Mouse (Mus musculus) heart, embryonic 16.5 days (tissue): ENCODE data around the gene Dscam. TPM values are rescaled to one million over a fixed set of nuclear protein-coding genes. Genes with fewer than 3 reads are reported as not detected.

ENCODE experiments used
- ATAC-seq: fragments of 200-750 bp; cut with Nextera tagmentation; replicated peaks from 2 replicates; pipeline ENCODE4 v1.8.0; 2017; ENCODE audit warnings: moderate number of reproducible peaks; ENCODE audit not compliant: insufficient read depth, low FRiP score; ENCODE audit errors: extremely low read depth
- H3K27ac ChIP-seq: fragments of 300-500 bp; sonication (generic); 2 replicates; pipeline ENCODE4 v1.5.1; 2014; ENCODE audit warnings: mild to moderate bottlenecking, low read length, control low read depth, moderate library complexity
- H3K27me3 ChIP-seq: fragments of 300-500 bp; sonication (generic); 2 replicates; pipeline ENCODE4 v1.6.1; 2014; ENCODE audit warnings: low read length, mixed read lengths; ENCODE audit not compliant: control insufficient read depth, insufficient read depth
- H3K36me3 ChIP-seq: fragments of 300-500 bp; sonication (generic); 2 replicates; pipeline ENCODE4 v1.6.1; 2014; ENCODE audit not compliant: control insufficient read depth, insufficient read depth
- H3K4me1 ChIP-seq: fragments of 300-500 bp; sonication (generic); 2 replicates; pipeline ENCODE4 v1.6.1; 2014; ENCODE audit warnings: low read length, mixed read lengths; ENCODE audit not compliant: control insufficient read depth, insufficient read depth
- H3K4me2 ChIP-seq: fragments of 300-500 bp; sonication (generic); 2 replicates; pipeline ENCODE4 v1.6.1; 2014; ENCODE audit warnings: low read depth, mild to moderate bottlenecking, control low read depth, low read length
- H3K4me3 ChIP-seq: fragments of 300-500 bp; sonication (generic); 2 replicates; pipeline ENCODE4 v1.5.1; 2014; ENCODE audit warnings: mild to moderate bottlenecking, control low read depth, low read length
- H3K9ac ChIP-seq: fragments of 300-500 bp; sonication (generic); 2 replicates; pipeline ENCODE4 v1.6.1; 2014; ENCODE audit warnings: low read length, control low read depth
- H3K9me3 ChIP-seq: fragments of 300-500 bp; sonication (generic); replicated peaks from 2 replicates; pipeline ENCODE4 v1.6.1; 2016; ENCODE audit warnings: low read length; ENCODE audit not compliant: control insufficient read depth
- WGBS: fragments of 180-500 bp; shearing (Covaris S2); extraction: QIAGEN DNeasy Blood & Tissue Kit; methylation state at CpG from one replicate; pipeline ENCODE4 v1.1.7; 2014; 5-methylcytosine and 5-hydroxymethylcytosine counted together
- polyA plus RNA-seq: library from polyadenylated mRNA; unstranded; fragments of >200 nt; fragmentation: Nextera tagmentation; extraction: Ambion mirVana; gene quantifications from 2 replicates; pipeline ENCODE4 v1.2.1, GENCODE M21; 2015

Gene Dscam
- polyA plus RNA-seq, 1 experiment from 2014 or later: not detected

DNA sequence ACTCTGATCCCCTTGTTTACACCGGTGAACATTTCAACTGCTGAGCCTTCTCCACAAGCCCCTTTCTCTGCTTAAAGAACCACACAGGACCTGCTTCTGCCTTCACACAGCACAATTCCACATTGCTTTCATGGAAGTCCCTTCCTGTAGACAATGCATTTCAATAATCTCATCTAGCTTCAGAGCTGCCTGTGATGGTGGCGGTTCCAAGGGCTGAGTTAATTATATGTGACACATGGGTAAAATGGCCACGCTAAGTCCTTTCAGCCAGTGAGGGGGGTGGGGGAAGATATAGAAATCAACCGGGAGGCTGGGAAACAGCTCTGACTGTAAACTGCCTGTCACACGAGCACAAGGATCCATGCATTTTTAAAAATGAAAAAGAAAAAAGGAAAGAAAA, 152.2 kb downstream of the Dscam start:
- no peaks in the 10 kb centered on the region for H3K9me3 ChIP-seq
- H3K9ac ChIP-seq: no peak overlapping the region
- 64% methylated on average over 5 of the region's 5 CpGs for WGBS
- no peaks in the 10 kb centered on the region for H3K36me3 ChIP-seq
- H3K27ac ChIP-seq: no peak overlapping the region
- H3K27me3 ChIP-seq: no peaks in the 10 kb centered on the region
- ATAC-seq: no peak
- H3K4me3 ChIP-seq: no peak overlapping the region
- no peaks in the 10 kb centered on the region for H3K4me1 ChIP-seq
- H3K4me2 ChIP-seq: no peak overlapping the region

DNA sequence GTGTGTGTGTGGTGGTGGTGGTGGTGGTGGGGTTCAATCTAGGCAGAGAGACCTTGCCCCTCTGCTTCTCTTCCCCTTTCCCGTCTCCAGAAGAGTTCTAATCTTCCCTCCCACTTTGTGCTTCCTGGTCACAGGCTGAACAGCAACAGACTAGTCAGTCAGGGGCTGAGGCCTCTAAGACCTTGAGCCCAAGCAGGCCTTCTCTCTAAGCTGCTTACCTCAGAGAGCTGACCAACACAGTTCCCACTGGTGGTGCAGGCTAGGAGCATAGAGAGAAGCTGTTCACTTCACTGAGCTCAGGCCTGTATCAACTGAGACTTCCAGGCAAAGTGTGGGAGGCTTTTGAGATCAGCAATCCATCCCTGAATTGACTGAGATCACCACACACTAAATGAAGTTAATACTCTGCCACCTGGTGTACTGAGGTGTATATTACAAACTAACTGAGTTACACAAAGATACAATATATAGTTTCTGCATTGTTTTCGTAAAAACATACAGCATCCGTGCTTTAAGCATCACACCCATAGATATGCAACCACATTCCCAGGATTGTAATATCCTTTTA, 153.3 kb downstream of the Dscam start:
- Histone ChIP-seq H3K27ac (no peak overlapping the region), H3K4me1 (no peaks in the 10 kb centered on the region), H3K27me3 (no peaks in the 10 kb centered on the region), H3K9me3 (no peaks in the 10 kb centered on the region), H3K4me2 (no peak overlapping the region), H3K36me3 (no peaks in the 10 kb centered on the region), H3K9ac (no peak overlapping the region), H3K4me3 (no peak overlapping the region)
- 74% methylated on average over 2 of the region's 3 CpGs for WGBS
- no peak for ATAC-seq

- Histone ChIP-seq H3K9ac (no peak overlapping the region), H3K4me3 (no peak overlapping the region), H3K4me2 (no peak overlapping the region), H3K4me1 (no peaks in the 10 kb centered on the region), H3K27ac (no peak overlapping the region), H3K9me3 (no peaks in the 10 kb centered on the region), H3K36me3 (no peaks in the 10 kb centered on the region), H3K27me3 (no peaks in the 10 kb centered on the region)
- 74% methylated on average over 2 of the region's 2 CpGs for WGBS
- no peak for ATAC-seq
Measured at GRCm38 (mm10) chr16:97016244-97016850, 154.2 kb downstream of the Dscam start.

DNA sequence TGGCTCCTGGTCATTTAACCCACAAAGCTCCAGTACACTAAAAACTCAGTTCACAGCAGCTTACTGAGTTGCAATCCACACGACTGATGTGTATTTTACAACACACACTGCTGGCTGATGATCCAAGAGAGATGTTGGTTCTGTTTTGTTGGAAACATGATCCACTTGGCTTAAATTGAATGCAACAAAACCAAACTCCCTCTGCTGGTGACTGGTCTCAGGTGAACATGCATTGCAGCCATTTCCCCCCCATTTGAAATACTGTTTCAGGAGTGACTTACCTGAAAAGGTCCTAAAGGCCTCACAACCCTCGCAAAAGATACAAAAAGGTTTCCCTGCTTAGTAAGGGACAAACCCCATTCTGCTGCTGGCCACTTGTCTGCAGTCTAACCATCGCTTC, 156.2 kb downstream of the Dscam start:
- no peak overlapping the region for H3K9ac ChIP-seq
- H3K27ac ChIP-seq: no peak overlapping the region
- WGBS: 75% methylated on average over 3 of the region's 3 CpGs
- no peak overlapping the region for H3K4me3 ChIP-seq
- H3K4me2 ChIP-seq: no peak overlapping the region
- H3K36me3 ChIP-seq: no peaks in the 10 kb centered on the region
- no peaks in the 10 kb centered on the region for H3K9me3 ChIP-seq
- ATAC-seq: no peak
- no peaks in the 10 kb centered on the region for H3K4me1 ChIP-seq
- H3K27me3 ChIP-seq: no peaks in the 10 kb centered on the region

- Histone ChIP-seq H3K4me3 (no peak overlapping the region), H3K27ac (no peak overlapping the region), H3K27me3 (no peaks in the 10 kb centered on the region), H3K9me3 (no peaks in the 10 kb centered on the region), H3K9ac (no peak overlapping the region), H3K36me3 (no peaks in the 10 kb centered on the region), H3K4me1 (no peaks in the 10 kb centered on the region; the same call in 1 of the 2 replicates), H3K4me2 (no peak overlapping the region)
- ATAC-seq: no peak
- 63% methylated on average over 4 of the region's 4 CpGs for WGBS
Measured at GRCm38 (mm10) chr16:97009116-97010055, 161.2 kb downstream of the Dscam start.

GRCm38 (mm10) chr16:97007892-97008527, 162.5 kb downstream of the Dscam start:
- no peaks in the 10 kb centered on the region; the same call in 1 of the 2 replicates for H3K4me1 ChIP-seq
- no peak for ATAC-seq
- no peak overlapping the region for H3K9ac ChIP-seq
- no peaks in the 10 kb centered on the region for H3K9me3 ChIP-seq
- WGBS: 86% methylated on average over 11 of the region's 11 CpGs
- no peak overlapping the region for H3K4me3 ChIP-seq
- H3K36me3 ChIP-seq: no peaks in the 10 kb centered on the region
- no peak overlapping the region for H3K4me2 ChIP-seq
- H3K27me3 ChIP-seq: no peaks in the 10 kb centered on the region
- no peak overlapping the region for H3K27ac ChIP-seq

GRCm38 (mm10) chr16:97006854-97007182, 163.7 kb downstream of the Dscam start:
- no peaks in the 10 kb centered on the region for H3K27me3 ChIP-seq
- H3K4me2 ChIP-seq: no peak overlapping the region
- no peaks in the 10 kb centered on the region for H3K9me3 ChIP-seq
- no peaks in the 10 kb centered on the region for H3K36me3 ChIP-seq
- H3K4me1 ChIP-seq: no peaks in the 10 kb centered on the region; the same call in 1 of the 2 replicates
- H3K27ac ChIP-seq: no peak overlapping the region
- H3K9ac ChIP-seq: no peak overlapping the region
- no peak for ATAC-seq
- H3K4me3 ChIP-seq: no peak overlapping the region

DNA sequence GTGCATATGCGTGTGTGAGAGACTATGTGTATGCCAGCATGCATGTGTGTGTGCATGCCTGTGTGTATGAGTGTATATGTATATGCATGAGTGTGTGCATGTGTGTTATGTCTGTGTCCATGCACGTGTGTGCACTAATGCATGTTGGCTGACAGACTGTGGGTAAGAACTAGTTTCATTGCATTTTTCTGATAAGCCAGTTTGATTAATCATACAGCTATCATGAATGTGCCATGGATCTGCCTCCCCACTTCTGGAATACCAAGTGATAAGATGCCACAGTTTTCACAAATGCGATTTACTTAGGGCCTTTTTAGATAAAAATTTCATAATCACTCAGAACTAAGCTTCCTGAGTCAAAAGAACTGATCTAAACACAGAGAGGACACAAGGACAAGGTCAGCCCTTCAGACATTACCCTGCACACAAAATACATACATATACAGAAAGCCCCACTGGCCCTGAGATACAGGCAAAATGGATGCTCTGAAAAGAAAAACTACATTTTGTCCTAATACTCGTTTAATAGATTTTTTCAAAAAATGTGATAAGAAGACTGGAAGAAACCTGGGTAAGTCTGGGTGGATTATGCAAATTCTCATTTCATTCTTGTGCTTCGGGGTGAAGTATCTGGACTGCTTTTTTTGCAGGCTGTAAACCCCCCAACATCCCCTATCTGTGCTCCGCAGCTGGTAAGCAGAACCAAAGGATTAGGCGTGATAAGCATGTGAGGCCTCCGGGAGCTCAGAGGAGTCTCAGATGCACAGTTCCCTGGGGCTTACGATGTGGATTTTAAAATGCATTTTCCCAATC, 164.3 kb downstream of the Dscam start:
- Histone ChIP-seq H3K36me3 (no peaks in the 10 kb centered on the region), H3K27me3 (no peaks in the 10 kb centered on the region), H3K9ac (no peak overlapping the region), H3K4me1 (no peaks in the 10 kb centered on the region; the same call in 1 of the 2 replicates), H3K27ac (no peak overlapping the region), H3K9me3 (no peaks in the 10 kb centered on the region), H3K4me2 (no peak overlapping the region), H3K4me3 (no peak overlapping the region)
- no peak for ATAC-seq
- WGBS: 41% methylated on average over 9 of the region's 9 CpGs
